Mouse (Mus musculus) myocyte (in vitro differentiated cells): ENCODE data around the gene Ints14. TPM values are rescaled to one million over a fixed set of nuclear protein-coding genes. Genes with fewer than 3 reads are reported as not detected.
"Not testable (repeated sequence)": the region's sequence is repeated elsewhere in the genome, so short reads cannot be mapped to it uniquely, and the experiment has no call there.

Experiments used
- H3K27me3 ChIP-seq: one replicate; pipeline ENCODE4 v1.6.1; 2011; ENCODE audit not compliant: control insufficient read depth, insufficient read depth, insufficient read length
- H3K36me3 ChIP-seq: one replicate; pipeline ENCODE4 v1.6.1; 2011; ENCODE audit not compliant: control insufficient read depth, insufficient read depth
- H3K4me2 ChIP-seq: one replicate; pipeline ENCODE4 v1.6.1; 2011; ENCODE audit warnings: low read depth, control low read depth
- H3K4me3 ChIP-seq: one replicate; pipeline ENCODE4 v1.5.1; 2011; ENCODE audit warnings: mild to moderate bottlenecking, control low read depth, moderate library complexity
- H3K79me2 ChIP-seq: one replicate; pipeline ENCODE4 v1.6.1; 2011; ENCODE audit not compliant: control insufficient read depth, insufficient read depth
- H3ac ChIP-seq: one replicate; pipeline ENCODE4 v1.6.1; 2011; ENCODE audit not compliant: control insufficient read depth, insufficient read length
- CEBPB ChIP-seq: IDR thresholded peaks from 2 replicates; pipeline ENCODE4 v1.6.1; 2011; ENCODE audit warnings: mild to moderate bottlenecking, moderate library complexity; ENCODE audit not compliant: poor library complexity, insufficient read depth, severe bottlenecking
- E2F4 ChIP-seq: IDR thresholded peaks from one replicate; pipeline ENCODE4 v1.6.1; 2011; ENCODE audit warnings: mild to moderate bottlenecking, control low read depth, moderate library complexity; ENCODE audit not compliant: insufficient read depth
- MAX ChIP-seq: IDR thresholded peaks from one replicate; pipeline ENCODE4 v1.6.1; 2011; ENCODE audit warnings: low read depth, mild to moderate bottlenecking, control low read depth
- MYOD1 ChIP-seq, 3 experiments: IDR thresholded peaks; one replicate each; pipeline ENCODE4 v1.6.1; 2011; ENCODE audit warnings: control low read depth in 2 of 3, low read depth in 2 of 3, mild to moderate bottlenecking in 2 of 3, moderate library complexity in 1 of 3; ENCODE audit not compliant: insufficient read length in 2 of 3, control insufficient read depth in 1 of 3
- MYOG ChIP-seq, 3 experiments: IDR thresholded peaks; one replicate each; pipeline ENCODE4 v1.6.1; 2011; ENCODE audit warnings: control low read depth in 2 of 3, low read depth in 2 of 3, mild to moderate bottlenecking in 2 of 3; ENCODE audit not compliant: insufficient read length in 2 of 3, control insufficient read depth in 1 of 3, insufficient read depth in 1 of 3
- POLR2A ChIP-seq: IDR thresholded peaks from one replicate; pipeline ENCODE4 v1.6.1; 2011; ENCODE audit warnings: low read depth, mild to moderate bottlenecking, control low read depth, moderate library complexity; ENCODE audit not compliant: insufficient read length
- POLR2AphosphoS2 ChIP-seq: IDR thresholded peaks from one replicate; pipeline ENCODE4 v1.6.1; 2011; ENCODE audit warnings: low read depth, control low read depth; ENCODE audit not compliant: insufficient read length
- REST ChIP-seq: IDR thresholded peaks from one replicate; pipeline ENCODE4 v1.6.1; 2011; ENCODE audit warnings: mild to moderate bottlenecking, control low read depth, moderate library complexity; ENCODE audit not compliant: insufficient read depth, insufficient read length
- SRF ChIP-seq: IDR thresholded peaks from one replicate; pipeline ENCODE4 v1.6.1; 2011; ENCODE audit warnings: low read depth; ENCODE audit not compliant: control insufficient read depth, insufficient read length
- TCF12 ChIP-seq: IDR thresholded peaks from one replicate; pipeline ENCODE4 v1.6.1; 2011; ENCODE audit warnings: mild to moderate bottlenecking, control low read depth; ENCODE audit not compliant: poor library complexity, insufficient read depth, severe bottlenecking
- TCF3 ChIP-seq: IDR thresholded peaks from one replicate; pipeline ENCODE4 v1.6.1; 2011; ENCODE audit warnings: low read depth, control low read depth; ENCODE audit not compliant: insufficient read length
- USF1 ChIP-seq: IDR thresholded peaks from one replicate; pipeline ENCODE4 v1.6.1; 2011; ENCODE audit warnings: low read depth, mild to moderate bottlenecking, control low read depth, moderate library complexity
- polyA plus RNA-seq: library from polyadenylated mRNA; unstranded; fragments of >200 nt; fragmentation: generic; extraction: Trizol; gene quantifications from one replicate; pipeline ENCODE4 v1.2.1, GENCODE M21; 2012; ENCODE audit warnings: missing spikeins

Gene Ints14
- polyA plus RNA-seq, 1 experiment: 19.4 TPM

DNA sequence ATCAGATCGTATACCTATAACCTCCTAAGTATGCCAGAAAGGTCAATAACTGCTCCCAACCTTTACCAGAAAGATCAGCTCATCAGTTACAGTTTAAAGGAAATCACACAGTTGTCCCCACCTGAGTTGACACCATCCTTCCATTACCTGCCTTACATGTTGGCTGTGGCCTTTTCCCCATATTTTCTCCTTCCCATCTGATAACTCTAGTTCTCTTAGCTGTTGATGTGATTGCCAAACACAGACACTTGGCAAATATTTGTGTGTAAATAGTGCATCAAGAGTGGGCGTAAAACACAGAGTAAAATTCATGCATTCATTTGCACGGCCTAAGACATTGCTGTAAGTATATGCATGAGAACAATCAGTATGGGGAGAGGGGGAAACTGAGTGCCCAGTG, 62.7 kb downstream of the Ints14 start:
- Histone ChIP-seq H3K27me3 (no peaks in the 10 kb centered on the region), H3K4me3 (no peak overlapping the region), H3K79me2 (peaks cover 17% of the 10 kb centered on the region), H3K36me3 (no peaks in the 10 kb centered on the region), H3K4me2 (no peak overlapping the region), H3ac (no peak overlapping the region)
- TF ChIP-seq POLR2A: no peak
- TF ChIP-seq USF1: no peak
- no peak for TF ChIP-seq TCF12
- TF ChIP-seq MYOG (IDR thresholded peaks at IDR 0.05; ENCODE audit: control insufficient read depth in 1 of 3, insufficient read depth in 1 of 3, insufficient read length in 2 of 3, low read depth in 2 of 3): no peak
- TF ChIP-seq TCF3: no peak
- no peak for TF ChIP-seq POLR2AphosphoS2
- no peak for TF ChIP-seq SRF
- TF ChIP-seq MYOD1 (IDR thresholded peaks at IDR 0.05; ENCODE audit: control insufficient read depth in 1 of 3, insufficient read length in 2 of 3, low read depth in 2 of 3): no peak
- TF ChIP-seq REST: no peak
- no peak for TF ChIP-seq E2F4
- no peak for TF ChIP-seq CEBPB
- TF ChIP-seq MAX: no peak

DNA sequence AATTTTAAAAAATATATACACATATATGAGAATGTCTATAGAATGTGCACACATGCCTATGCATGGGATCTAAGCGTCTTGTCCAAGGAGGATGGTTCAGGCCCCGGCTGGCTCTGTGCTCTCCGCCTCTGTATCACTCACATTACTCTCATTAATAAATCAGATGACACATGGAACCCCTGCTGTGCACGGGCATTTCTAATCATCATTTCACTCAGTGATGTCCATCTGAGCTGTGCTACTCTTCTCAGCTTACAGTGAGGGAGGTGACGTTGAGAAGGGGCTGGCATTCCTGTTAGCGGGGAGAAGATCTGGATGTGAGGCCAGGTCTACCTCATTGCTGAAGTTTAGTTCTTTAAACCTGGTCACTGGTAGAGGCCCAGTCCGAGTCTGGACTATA, 66.5 kb downstream of the Ints14 start:
- Histone ChIP-seq H3K36me3 (no peaks in the 10 kb centered on the region), H3K79me2 (no peaks in the 10 kb centered on the region), H3ac (no peak overlapping the region), H3K4me3 (no peak overlapping the region), H3K27me3 (no peaks in the 10 kb centered on the region), H3K4me2 (no peak overlapping the region)
- TF ChIP-seq E2F4 (no peak), MYOG (IDR thresholded peaks at IDR 0.05; ENCODE audit: control insufficient read depth in 1 of 3, insufficient read depth in 1 of 3, insufficient read length in 2 of 3, low read depth in 2 of 3) (no peak), USF1 (no peak), MAX (no peak), REST (no peak), TCF3 (no peak), SRF (no peak), MYOD1 (IDR thresholded peaks at IDR 0.05; ENCODE audit: control insufficient read depth in 1 of 3, insufficient read length in 2 of 3, low read depth in 2 of 3) (no peak), POLR2A (no peak), CEBPB (no peak), TCF12 (no peak), POLR2AphosphoS2 (no peak)

GRCm38 (mm10) chr9:65028313-65028712, 67.6 kb downstream of the Ints14 start:
- Histone ChIP-seq H3K4me2 (no peak overlapping the region), H3K27me3 (no peaks in the 10 kb centered on the region), H3K4me3 (no peak overlapping the region), H3K79me2 (peaks cover 8% of the 10 kb centered on the region), H3ac (no peak overlapping the region), H3K36me3 (no peaks in the 10 kb centered on the region)
- TF ChIP-seq E2F4 (no peak), POLR2A (no peak)

DNA sequence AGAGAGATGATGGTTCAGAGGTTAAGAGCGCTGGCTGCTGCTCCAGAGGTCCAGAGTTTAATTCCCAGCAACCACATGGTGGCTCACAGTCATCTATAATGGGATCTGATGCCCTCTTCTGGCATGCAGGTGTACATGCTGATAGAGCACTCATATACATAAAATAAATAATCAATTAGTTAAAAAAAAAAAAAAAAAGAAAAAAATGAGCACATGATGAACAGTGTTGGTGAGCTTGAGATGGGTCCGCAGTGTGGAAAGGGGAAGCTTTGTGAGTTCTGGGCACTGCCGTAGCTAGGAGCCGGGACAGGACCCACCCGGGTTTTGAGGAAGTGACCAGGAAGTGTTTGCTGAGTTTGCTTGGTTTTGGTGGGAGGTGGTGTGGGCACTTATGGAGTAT, 70.7 kb downstream of the Ints14 start:
- not testable (repeated sequence) for H3K27me3 ChIP-seq, H3ac ChIP-seq, H3K36me3 ChIP-seq
- Histone ChIP-seq H3K4me2 (peak overlapping the region; percentile 63), H3K79me2 (peaks cover 16% of the 10 kb centered on the region), H3K4me3 (peak overlapping the region; percentile 72)

DNA sequence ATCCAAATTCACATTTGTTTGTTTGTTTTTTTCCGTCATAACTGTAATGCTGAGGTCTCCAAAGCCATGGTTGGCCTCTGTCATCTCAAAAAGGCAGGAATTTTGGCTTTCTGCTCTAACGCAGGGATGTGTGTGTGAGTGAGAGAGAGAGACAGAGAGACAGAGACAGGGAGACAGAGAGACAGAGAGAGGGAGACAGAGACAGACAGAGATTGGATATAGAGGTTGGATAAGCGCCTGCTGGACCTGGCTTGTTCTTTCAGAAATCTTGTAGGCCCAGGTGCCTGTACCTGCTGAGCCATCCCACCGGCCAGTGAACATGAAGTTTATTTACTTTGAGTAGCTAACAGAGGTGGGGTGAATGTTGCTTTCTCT, 71.2 kb downstream of the Ints14 start:
- TF ChIP-seq POLR2A (no peak), MYOD1 (IDR thresholded peaks at IDR 0.05; ENCODE audit: control insufficient read depth in 1 of 3, insufficient read length in 2 of 3, low read depth in 2 of 3) (no peak), TCF12 (no peak), USF1 (no peak), REST (no peak), E2F4 (no peak), TCF3 (no peak), SRF (no peak), MYOG (IDR thresholded peaks at IDR 0.05; ENCODE audit: control insufficient read depth in 1 of 3, insufficient read depth in 1 of 3, insufficient read length in 2 of 3, low read depth in 2 of 3) (no peak), CEBPB (no peak), POLR2AphosphoS2 (no peak), MAX (no peak)

More for the DNA sequence above, 71.2 kb downstream of the Ints14 start:
- Histone ChIP-seq H3K4me2 (peak overlapping the region; percentile 63), H3K4me3 (peak overlapping the region; percentile 72), H3K36me3 (peaks cover 9% of the 10 kb centered on the region), H3ac (peak overlapping the region; percentile 97), H3K27me3 (no peaks in the 10 kb centered on the region), H3K79me2 (peaks cover 16% of the 10 kb centered on the region)
